Mouse (Mus musculus): Measurements from ENCODE around the gene Atp6v0e.

The Atp6v0e gene

GRCm38 (mm10) chr17:26671268-26671667, 8.2 kb downstream of the Atp6v0e start:
- in situ Hi-C loops (cut with MboI; ENCODE audit: low pct_unique_long_range_greater_than_20kb in 1 of 2, low sequenced_read_pairs in 2 of 2, unreplicated experiment in 1 of 2), result no loop called here

GRCm38 (mm10) chr17:26675845-26676244, 12.8 kb downstream of the Atp6v0e start:
- in situ Hi-C loops (cut with MboI; ENCODE audit: low pct_unique_long_range_greater_than_20kb in 1 of 2, low sequenced_read_pairs in 2 of 2, unreplicated experiment in 1 of 2), result no loop called here

GRCm38 (mm10) chr17:26676252-26676615, 13.2 kb downstream of the Atp6v0e start:
- in situ Hi-C loops (cut with MboI; ENCODE audit: low pct_unique_long_range_greater_than_20kb in 1 of 2, low sequenced_read_pairs in 2 of 2, unreplicated experiment in 1 of 2), result no loop called here

- in situ Hi-C loops (cut with MboI; ENCODE audit: low pct_unique_long_range_greater_than_20kb in 1 of 2, low sequenced_read_pairs in 2 of 2, unreplicated experiment in 1 of 2), result no loop called here
Observed at GRCm38 (mm10) chr17:26676616-26677376, 13.8 kb downstream of the Atp6v0e start.

DNA sequence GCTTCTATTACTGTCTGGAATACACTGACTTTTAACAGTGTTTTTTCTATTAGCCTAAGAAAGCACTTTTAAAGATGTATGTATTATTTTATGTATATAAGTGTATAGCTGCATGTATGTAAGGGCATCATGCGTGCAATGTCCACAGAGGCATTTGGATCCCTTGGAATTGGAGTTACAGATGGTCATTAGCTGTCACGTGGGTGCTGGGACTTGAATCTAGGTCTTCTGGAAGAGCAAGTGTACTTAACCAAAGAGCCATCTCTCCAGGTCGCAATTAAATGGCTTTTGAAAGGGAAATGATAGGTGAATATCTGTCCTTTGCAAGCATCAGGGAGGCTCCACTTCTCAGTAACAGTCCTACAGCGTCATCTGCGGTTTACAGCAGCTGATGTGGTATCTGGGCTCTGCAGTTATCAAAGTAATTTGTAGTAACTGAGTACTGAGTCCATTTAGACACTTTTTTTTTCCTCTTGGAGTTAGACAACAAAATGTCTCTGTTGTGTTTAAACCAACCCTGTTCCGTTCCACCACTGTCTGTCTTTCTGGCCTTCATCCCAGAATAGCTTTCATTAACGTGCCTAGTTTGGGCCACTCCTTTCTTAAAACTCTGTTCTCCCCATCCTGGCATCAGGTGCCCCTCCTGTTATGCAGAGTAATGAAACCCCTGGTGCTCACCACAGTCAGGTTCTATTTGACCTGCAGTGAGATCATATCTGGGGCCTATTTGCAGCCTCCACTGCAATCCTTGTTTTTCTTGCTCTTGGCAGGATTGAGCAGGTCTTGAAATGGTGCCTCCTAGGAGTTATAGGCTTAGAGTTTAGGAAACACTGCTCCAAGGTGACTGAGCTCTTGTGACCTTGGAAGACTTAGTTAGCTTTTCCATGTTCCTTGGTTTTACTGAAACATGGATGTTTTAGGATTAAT, 14.9 kb downstream of the Atp6v0e start:
- in situ Hi-C loops (cut with MboI; ENCODE audit: low pct_unique_long_range_greater_than_20kb in 1 of 2, low sequenced_read_pairs in 2 of 2, unreplicated experiment in 1 of 2), result no loop called here

DNA sequence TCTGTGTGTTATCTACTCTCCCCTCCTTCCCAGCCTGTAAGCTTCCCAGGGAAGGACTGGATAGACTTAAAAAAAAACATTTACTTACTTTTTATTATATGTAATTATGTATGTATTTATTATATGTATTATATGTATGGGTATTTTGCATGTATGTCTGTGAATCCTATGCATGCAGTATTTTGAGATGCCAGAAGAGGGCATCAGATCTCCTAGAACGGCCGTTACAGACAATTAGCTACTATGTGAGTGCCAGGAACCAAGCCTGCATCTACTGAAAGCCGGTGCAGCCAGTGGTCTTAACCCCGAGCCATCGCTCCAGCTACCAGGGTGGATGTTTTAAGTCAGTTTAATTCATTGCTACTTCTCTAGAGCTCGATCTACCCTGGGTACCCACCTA, 18.2 kb downstream of the Atp6v0e start:
- in situ Hi-C loops (cut with MboI; ENCODE audit: low pct_unique_long_range_greater_than_20kb in 1 of 2, low sequenced_read_pairs in 2 of 2, unreplicated experiment in 1 of 2), result no loop called here

GRCm38 (mm10) chr17:26686334-26687000, 23.4 kb downstream of the Atp6v0e start:
- in situ Hi-C loops (cut with MboI; ENCODE audit: low pct_unique_long_range_greater_than_20kb in 1 of 2, low sequenced_read_pairs in 2 of 2, unreplicated experiment in 1 of 2), result no loop called here

DNA sequence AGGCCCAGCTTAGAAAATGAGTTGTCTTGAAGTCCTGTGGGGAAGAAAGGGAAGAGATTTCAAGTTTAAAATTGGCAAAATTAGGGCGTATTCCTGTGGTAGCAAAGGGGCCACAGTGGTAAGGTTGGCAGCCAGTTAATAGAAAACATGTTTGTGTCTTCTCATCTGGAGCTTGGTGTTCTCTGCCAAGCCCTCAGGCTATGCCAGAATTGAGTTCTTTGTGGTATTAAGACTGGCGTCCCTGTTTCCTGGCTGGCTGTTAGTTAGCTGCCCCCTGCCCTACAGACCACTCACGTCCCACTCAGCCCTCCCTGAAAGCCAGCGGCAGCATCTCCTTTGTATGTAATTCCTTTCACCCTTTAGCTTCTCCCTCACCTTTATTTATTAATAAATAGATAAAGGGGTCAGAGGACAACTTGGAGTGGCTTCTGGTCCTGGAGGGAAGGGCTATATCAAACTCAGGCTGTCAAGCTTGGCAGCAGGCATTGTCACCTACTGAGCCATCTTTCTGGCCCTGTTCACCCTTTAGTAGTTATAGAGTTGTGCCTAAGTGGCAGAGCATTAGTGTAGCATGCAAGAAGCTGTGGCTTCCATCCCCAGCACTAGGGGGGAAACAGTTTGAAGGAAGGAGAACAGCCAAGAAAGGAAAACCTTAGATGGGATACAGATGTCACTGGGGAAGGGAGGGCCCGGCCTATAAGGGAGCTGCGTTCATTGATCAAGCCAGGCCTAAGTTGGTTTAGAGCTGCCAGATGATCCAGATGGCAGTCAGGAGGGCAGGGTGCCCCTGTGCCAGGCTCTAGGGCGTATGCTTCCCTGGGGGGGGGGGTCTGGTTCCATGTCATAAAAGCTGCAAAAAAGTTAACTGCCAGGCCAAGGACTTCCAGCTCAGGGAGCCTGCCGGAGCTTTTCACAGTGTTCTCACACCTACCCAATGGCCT, 26.0 kb downstream of the Atp6v0e start:
- in situ Hi-C loops (cut with MboI; ENCODE audit: low pct_unique_long_range_greater_than_20kb in 1 of 2, low sequenced_read_pairs in 2 of 2, unreplicated experiment in 1 of 2), result no loop called here

- in situ Hi-C loops (cut with MboI; ENCODE audit: low pct_unique_long_range_greater_than_20kb in 1 of 2, low sequenced_read_pairs in 2 of 2, unreplicated experiment in 1 of 2), result no loop called here
Observed at GRCm38 (mm10) chr17:26689810-26690209, 26.8 kb downstream of the Atp6v0e start.

DNA sequence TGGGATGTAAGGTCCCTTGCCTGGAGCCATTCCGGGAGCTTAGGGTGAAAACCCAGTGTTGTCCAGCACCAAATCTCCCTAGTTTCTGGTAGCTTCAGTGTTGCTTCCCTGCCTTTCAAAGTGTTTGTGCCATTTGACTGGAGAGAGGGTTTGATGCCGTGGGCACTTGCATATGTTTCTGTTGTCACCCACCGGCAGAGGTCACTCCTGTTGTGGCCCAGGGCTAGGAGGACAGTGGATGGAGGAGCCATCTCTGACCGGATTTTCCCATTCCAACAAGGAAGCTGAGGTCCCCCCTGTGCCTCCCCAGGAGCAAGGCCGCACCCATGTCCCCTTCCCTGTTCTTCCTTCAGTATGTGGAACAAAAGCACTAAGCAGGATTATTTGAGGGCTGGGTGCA, 27.2 kb downstream of the Atp6v0e start:
- in situ Hi-C loops (cut with MboI; ENCODE audit: low pct_unique_long_range_greater_than_20kb in 1 of 2, low sequenced_read_pairs in 2 of 2, unreplicated experiment in 1 of 2), result no loop called here

DNA sequence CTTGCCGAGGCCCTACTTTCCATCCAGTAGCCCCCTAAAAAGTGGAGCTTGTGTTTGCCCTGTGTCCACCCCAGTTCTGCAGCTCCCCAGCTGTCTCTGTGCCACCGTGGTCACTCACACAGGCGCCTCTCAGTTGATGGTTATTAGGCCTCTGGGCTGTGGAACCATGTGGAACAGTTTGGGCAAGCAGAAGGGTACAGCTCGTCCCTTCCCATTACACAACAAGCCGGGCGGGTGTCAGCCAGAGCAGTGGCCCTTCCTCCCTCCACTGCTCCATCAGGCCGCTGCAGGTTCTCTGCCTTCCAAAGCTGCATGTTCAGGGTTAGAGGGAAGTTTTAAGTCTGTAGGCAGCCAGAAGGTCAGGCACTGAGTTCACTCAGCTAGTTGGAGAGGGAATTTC, 28.1 kb downstream of the Atp6v0e start:
- in situ Hi-C loops (cut with MboI; ENCODE audit: low pct_unique_long_range_greater_than_20kb in 1 of 2, low sequenced_read_pairs in 2 of 2, unreplicated experiment in 1 of 2), result no loop called here

- in situ Hi-C loops (cut with MboI; ENCODE audit: low pct_unique_long_range_greater_than_20kb in 1 of 2, low sequenced_read_pairs in 2 of 2, unreplicated experiment in 1 of 2), result no loop called here
Observed at GRCm38 (mm10) chr17:26693424-26693823, 30.4 kb downstream of the Atp6v0e start.

DNA sequence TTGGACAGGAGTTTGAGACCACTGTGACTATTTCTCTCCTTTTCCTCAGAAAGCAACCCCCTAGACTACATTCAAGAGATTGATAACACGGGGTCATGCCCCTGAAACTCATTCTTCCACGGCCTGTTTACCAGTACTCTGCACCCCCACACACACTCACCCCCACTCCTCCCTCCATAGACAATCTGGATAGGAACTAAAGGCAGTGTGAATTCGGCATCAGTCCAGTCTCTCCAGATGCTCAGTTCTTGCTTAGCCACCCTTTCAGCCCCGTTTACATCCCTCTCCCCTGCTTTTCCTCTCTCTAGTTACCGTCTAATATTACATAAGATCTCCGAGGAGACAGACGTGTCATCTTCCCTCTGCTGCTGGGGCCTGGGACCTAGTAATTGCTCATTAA, 31.1 kb downstream of the Atp6v0e start:
- in situ Hi-C loops (cut with MboI; ENCODE audit: low pct_unique_long_range_greater_than_20kb in 1 of 2, low sequenced_read_pairs in 2 of 2, unreplicated experiment in 1 of 2), result no loop called here

- in situ Hi-C loops (cut with MboI; ENCODE audit: low pct_unique_long_range_greater_than_20kb in 1 of 2, low sequenced_read_pairs in 2 of 2, unreplicated experiment in 1 of 2), result no loop called here
Observed at GRCm38 (mm10) chr17:26695193-26695592, 32.2 kb downstream of the Atp6v0e start.

- in situ Hi-C loops (cut with MboI; ENCODE audit: low pct_unique_long_range_greater_than_20kb in 1 of 2, low sequenced_read_pairs in 2 of 2, unreplicated experiment in 1 of 2), result no loop called here
Observed at GRCm38 (mm10) chr17:26698846-26699245, 35.8 kb downstream of the Atp6v0e start.

DNA sequence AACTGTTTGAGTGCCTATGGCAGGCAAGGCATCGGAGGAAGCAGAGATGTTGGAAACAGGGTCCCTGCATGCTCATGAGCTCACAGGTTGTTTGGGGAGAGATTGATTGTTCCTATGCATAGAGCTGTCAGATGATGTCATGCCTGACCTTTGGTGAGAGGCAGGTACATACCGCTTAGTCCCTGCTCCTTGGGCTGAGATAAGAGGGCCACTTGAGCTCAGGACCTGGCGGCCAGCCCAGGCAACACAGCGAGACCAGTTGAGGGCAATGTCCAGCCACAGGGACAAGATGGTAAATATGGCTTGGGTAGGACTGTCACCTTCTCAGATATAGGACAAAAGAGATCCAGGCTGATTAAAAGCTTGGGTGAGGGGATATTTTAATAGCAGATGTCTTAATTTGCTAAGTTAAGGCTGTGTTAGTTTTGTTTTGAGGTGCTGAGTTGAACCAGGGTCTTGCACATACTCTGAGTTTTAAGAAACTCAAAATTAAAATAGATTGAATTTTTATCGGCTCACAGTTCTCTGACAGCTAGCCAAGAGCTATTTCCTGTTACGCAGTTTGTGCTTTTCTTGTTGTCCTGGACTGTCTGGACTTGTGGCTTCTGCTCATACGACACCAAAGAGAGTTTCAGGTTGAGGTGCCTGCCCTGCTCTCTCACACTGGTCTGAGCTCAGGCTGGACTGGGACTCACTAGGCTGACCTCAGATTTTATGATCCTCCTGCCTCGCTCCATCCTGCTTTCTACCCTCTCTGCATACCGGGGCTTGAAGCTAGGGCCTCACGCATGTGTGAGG, 37.0 kb downstream of the Atp6v0e start:
- in situ Hi-C loops (cut with MboI; ENCODE audit: low pct_unique_long_range_greater_than_20kb in 1 of 2, low sequenced_read_pairs in 2 of 2, unreplicated experiment in 1 of 2), result loop anchor here in 1 of 2 experiments (25.0 kb wide), 1 partner anchor 187 kb away; no protein-coding TSS in a partner anchor

- in situ Hi-C loops (cut with MboI; ENCODE audit: low pct_unique_long_range_greater_than_20kb in 1 of 2, low sequenced_read_pairs in 2 of 2, unreplicated experiment in 1 of 2), result loop anchor here in 1 of 2 experiments (25.0 kb wide), 1 partner anchor 186 kb away; no protein-coding TSS in a partner anchor
Observed at GRCm38 (mm10) chr17:26701565-26701964, 38.5 kb downstream of the Atp6v0e start.

All from mouse embryonic stem cell (cell line).